Mouse (Mus musculus) c-Kit-positive CD71-positive TER-119-negative erythroid progenitor cells, embryonic 14.5 days (primary cell): ENCODE results near the gene Pdcd1lg2.

Source experiments
- DNase-seq: peaks from one replicate; pipeline ENCODE4 v3.0.0-alpha.2; 2013; ENCODE audit warnings: low read depth

The Pdcd1lg2 gene

GRCm38 (mm10) chr19:29418661-29419115, 8.0 kb downstream of the Pdcd1lg2 start:
- no peak for DNase-seq

GRCm38 (mm10) chr19:29419506-29419905, 8.8 kb downstream of the Pdcd1lg2 start:
- DNase-seq = no peak

GRCm38 (mm10) chr19:29419946-29420345, 9.2 kb downstream of the Pdcd1lg2 start:
- DNase-seq = no peak

GRCm38 (mm10) chr19:29420397-29420796, 9.7 kb downstream of the Pdcd1lg2 start:
- DNase-seq = no peak

GRCm38 (mm10) chr19:29422013-29422645, 11.4 kb downstream of the Pdcd1lg2 start:
- no peak for DNase-seq

- DNase-seq = no peak
These were observed 12.1 kb downstream of the Pdcd1lg2 start for GRCm38 (mm10) chr19:29422796-29423195.

- DNase-seq = no peak
These were observed 19.8 kb downstream of the Pdcd1lg2 start for GRCm38 (mm10) chr19:29430516-29430915.

- DNase-seq = no peak
These were observed 20.2 kb downstream of the Pdcd1lg2 start for GRCm38 (mm10) chr19:29430953-29431352.

- DNase-seq = no peak
These were observed 26.2 kb downstream of the Pdcd1lg2 start for GRCm38 (mm10) chr19:29436793-29437479.

- DNase-seq = no peak
These were observed 27.1 kb downstream of the Pdcd1lg2 start for GRCm38 (mm10) chr19:29437849-29438248.

GRCm38 (mm10) chr19:29439242-29439641, 28.5 kb downstream of the Pdcd1lg2 start:
- DNase-seq = no peak

- DNase-seq = no peak
These were observed 31.8 kb downstream of the Pdcd1lg2 start for GRCm38 (mm10) chr19:29442492-29442891.

GRCm38 (mm10) chr19:29444364-29444763, 33.6 kb downstream of the Pdcd1lg2 start:
- no peak for DNase-seq

- no peak for DNase-seq
These were observed 37.7 kb downstream of the Pdcd1lg2 start for GRCm38 (mm10) chr19:29448373-29448772.

GRCm38 (mm10) chr19:29450376-29450775, 39.7 kb downstream of the Pdcd1lg2 start:
- DNase-seq = no peak

- DNase-seq = no peak
These were observed 43.5 kb downstream of the Pdcd1lg2 start for GRCm38 (mm10) chr19:29454141-29454601.

GRCm38 (mm10) chr19:29455156-29455555, 44.4 kb downstream of the Pdcd1lg2 start:
- DNase-seq = no peak

GRCm38 (mm10) chr19:29457982-29458381, 47.3 kb downstream of the Pdcd1lg2 start:
- DNase-seq = no peak

GRCm38 (mm10) chr19:29462462-29462861, 51.7 kb downstream of the Pdcd1lg2 start:
- DNase-seq = no peak

- DNase-seq = no peak
These were observed 53.1 kb downstream of the Pdcd1lg2 start for GRCm38 (mm10) chr19:29463645-29464395.

GRCm38 (mm10) chr19:29466819-29467218, 56.1 kb downstream of the Pdcd1lg2 start:
- no peak for DNase-seq

- DNase-seq = no peak
These were observed 58.4 kb downstream of the Pdcd1lg2 start for GRCm38 (mm10) chr19:29468941-29469685.
